Mouse (Mus musculus) monocyte, adult 2 months (primary cell): ENCODE data around the gene Mrpl43.
"Not testable (repeated sequence)": the region's sequence is repeated elsewhere in the genome, so short reads cannot be mapped to it uniquely, and the experiment has no call there.

Experiments
- DNase-seq, 2 experiments: peaks; one replicate each; pipeline ENCODE4 v3.0.0; 2022; ENCODE audit warnings: low spot score in 2 of 2, low read depth in 1 of 2

The Mrpl43 gene

GRCm38 (mm10) chr19:45005957-45006712 is at the start of gene Mrpl43:
Gene Mrpl43 (minus strand): TSS chr19:45006442.
- peak; percentile 86 to 95 for DNase-seq

GRCm38 (mm10) chr19:45054892-45055690 is 48.8 kb upstream of the Mrpl43 start:
- no peak for DNase-seq

GRCm38 (mm10) chr19:45053451-45053850 is 47.2 kb upstream of the Mrpl43 start:
- DNase-seq, result no peak

- no peak for DNase-seq
Observed at GRCm38 (mm10) chr19:45049523-45049922, 43.3 kb upstream of the Mrpl43 start.

GRCm38 (mm10) chr19:45048644-45049365 is 42.6 kb upstream of the Mrpl43 start:
- DNase-seq, result no peak

GRCm38 (mm10) chr19:45047935-45048643 is 41.8 kb upstream of the Mrpl43 start:
- DNase-seq, result peak; percentile 61 to 64

- peak; percentile 75 to 88 for DNase-seq
Observed at GRCm38 (mm10) chr19:45047417-45047934, 41.2 kb upstream of the Mrpl43 start, which contains the start of gene Sfxn3. Gene Sfxn3 (plus strand): TSS chr19:45047503.

- no peak for DNase-seq
Observed at GRCm38 (mm10) chr19:45046523-45047321, 40.5 kb upstream of the Mrpl43 start.

- DNase-seq, result no peak
Observed at GRCm38 (mm10) chr19:45045651-45046050, 39.4 kb upstream of the Mrpl43 start, which contains the start of gene Pdzd7. Gene Pdzd7 (minus strand): TSS chr19:45045717.

- DNase-seq, result no peak
Observed at GRCm38 (mm10) chr19:45045236-45045635, 39.0 kb upstream of the Mrpl43 start.

- DNase-seq, result no peak
Observed at GRCm38 (mm10) chr19:45044389-45044927, 38.2 kb upstream of the Mrpl43 start.

GRCm38 (mm10) chr19:45040214-45040613 is 34.0 kb upstream of the Mrpl43 start:
- DNase-seq, result no peak

GRCm38 (mm10) chr19:45038198-45038597 is 32.0 kb upstream of the Mrpl43 start:
- not testable (repeated sequence) for DNase-seq

GRCm38 (mm10) chr19:45036867-45037266 is 30.6 kb upstream of the Mrpl43 start:
- peak in 1 of 2 experiments; percentile 32 for DNase-seq

GRCm38 (mm10) chr19:45032570-45033332 is 26.5 kb upstream of the Mrpl43 start:
- no peak for DNase-seq

GRCm38 (mm10) chr19:45031780-45032179 is 25.5 kb upstream of the Mrpl43 start:
- DNase-seq, result peak in 1 of 2 experiments; percentile 48

- DNase-seq, result peak in 1 of 2 experiments; percentile 44
Observed at GRCm38 (mm10) chr19:45030746-45031693, 24.8 kb upstream of the Mrpl43 start.
